Comparison of ENCODE assay signal across 11 mouse cellular contexts in genomic region chr16:26185288-26186281, GRCm38 (mm10).
DNase-seq lines count a peak whose midpoint lies in the region; ATAC-seq and TF ChIP-seq lines count a peak whose summit lies in the region.
"Had no signal": no experiment of that assay in that cellular context is flagged by ENCODE, and none has a peak within 500 bp of the region (broad histone marks: within the 10 kb centered on the region; RNA-seq: fewer than 3 reads in every experiment).

No protein-coding gene starts in this region.

- no peak for TF ChIP-seq POLR2A in CH12.LX (IDR thresholded peaks at IDR 0.05; ENCODE audit: low read depth, low read length)

- no peaks in the 10 kb centered on the region for H3K79me2 ChIP-seq in CH12.LX (replicated peaks; ENCODE audit: control insufficient read depth, extremely low read depth, insufficient read depth, poor library complexity, severe bottlenecking)

- no peak for DNase-seq in intestine, embryonic 14.5 days (ENCODE audit: low spot score)
- peak; percentile 16 for DNase-seq in CH12.LX (ENCODE audit: extremely low read depth)
- DNase-seq in embryo, embryonic 11 days: peak; percentile 35
- no peak for DNase-seq in left cerebral cortex, adult 8-10 months (ENCODE audit: low spot score in 2 of 2)
- no peak for DNase-seq in adrenal gland, adult 18-20 months (ENCODE audit: low spot score in 2 of 2)
- no peak for DNase-seq in natural killer cell, adult 2 months (ENCODE audit: low spot score in 2 of 2)
- DNase-seq: cerebellum, adult 2 months had no signal

- TF ChIP-seq RAD21 in CH12.LX (IDR thresholded peaks at IDR 0.05; ENCODE audit: low read depth, low read length): no peak

- ATAC-seq in intestine, embryonic 14.5 days (replicated peaks; ENCODE audit: low FRiP score, low TSS enrichment, low read depth): peak; percentile 27; the same call in 1 of the 2 replicates
- no peak for ATAC-seq in intestine, embryonic 15.5 days
- ATAC-seq in limb, embryonic 13.5 days (ENCODE audit: low FRiP score, low read depth): peak; percentile 82
- ATAC-seq: hindbrain, embryonic 16.5 days had no signal

- H3K4me2 ChIP-seq in intestine, embryonic 14.5 days (ENCODE audit: low read length): no peak overlapping the region
- H3K4me2 ChIP-seq in intestine, embryonic 15.5 days (replicated peaks): no peak overlapping the region
- no peak overlapping the region for H3K4me2 ChIP-seq in CH12.LX (ENCODE audit: insufficient read depth, low read depth, poor library complexity, severe bottlenecking)
- H3K4me2 ChIP-seq in limb, embryonic 13.5 days (replicated peaks): no peak overlapping the region

- in situ Hi-C loops in CH12.LX (cut with MboI; ENCODE audit: low pct_ligation_motif_present, low pct_unique_long_range_greater_than_20kb, low sequenced_read_pairs): loop anchor here (25.0 kb wide), 1 partner anchor 798 kb away; no protein-coding TSS in a partner anchor

- no peaks in the 10 kb centered on the region for H3K27me3 ChIP-seq in intestine, embryonic 14.5 days (replicated peaks; ENCODE audit: control insufficient read depth, insufficient read depth, low read length)
- no peaks in the 10 kb centered on the region for H3K27me3 ChIP-seq in intestine, embryonic 15.5 days (replicated peaks)
- no peaks in the 10 kb centered on the region for H3K27me3 ChIP-seq in CH12.LX (replicated peaks)
- H3K27me3 ChIP-seq in limb, embryonic 13.5 days: no peaks in the 10 kb centered on the region

- no peak for TF ChIP-seq EP300 in CH12.LX (IDR thresholded peaks at IDR 0.05; ENCODE audit: low read length)

- H3K9ac ChIP-seq in intestine, embryonic 14.5 days (ENCODE audit: low read length): no peak overlapping the region
- no peak overlapping the region for H3K9ac ChIP-seq in intestine, embryonic 15.5 days
- H3K9ac ChIP-seq in CH12.LX (ENCODE audit: insufficient read depth, low read depth): no peak overlapping the region
- H3K9ac ChIP-seq in limb, embryonic 13.5 days: no peak overlapping the region

- H3K36me3 ChIP-seq in intestine, embryonic 14.5 days (ENCODE audit: control insufficient read depth, insufficient read depth, low read length): no peaks in the 10 kb centered on the region
- H3K36me3 ChIP-seq in intestine, embryonic 15.5 days: no peaks in the 10 kb centered on the region
- H3K36me3 ChIP-seq in CH12.LX (replicated peaks in 1 of 2; ENCODE audit: control insufficient read depth in 1 of 2, insufficient read depth in 1 of 2, low read length in 1 of 2): no peaks in the 10 kb centered on the region
- H3K36me3 ChIP-seq in limb, embryonic 13.5 days: no peaks in the 10 kb centered on the region

- peak overlapping the region; percentile 49 for H3K27ac ChIP-seq in intestine, embryonic 14.5 days (ENCODE audit: low read depth)
- no peak overlapping the region for H3K27ac ChIP-seq in intestine, embryonic 15.5 days
- no peak overlapping the region for H3K27ac ChIP-seq in CH12.LX (ENCODE audit: insufficient read depth, low read depth)
- H3K27ac ChIP-seq in limb, embryonic 13.5 days: peak overlapping the region; percentile 39; the same call in 1 of the 2 replicates

- dilution Hi-C loops in CH12.LX (cut with MboI; ENCODE audit: extremely low pct_ligation_motif_present, extremely low pct_unique_long_range_greater_than_20kb, low sequenced_read_pairs): no loop called here

- H3K9me3 ChIP-seq in intestine, embryonic 14.5 days (ENCODE audit: control insufficient read depth, low read length): no peaks in the 10 kb centered on the region
- H3K9me3 ChIP-seq in intestine, embryonic 15.5 days: no peaks in the 10 kb centered on the region
- H3K9me3 ChIP-seq in CH12.LX (replicated peaks; ENCODE audit: low read length): no peaks in the 10 kb centered on the region
- no peaks in the 10 kb centered on the region for H3K9me3 ChIP-seq in limb, embryonic 13.5 days

- TF ChIP-seq CTCF in CH12.LX (conservative IDR thresholded peaks at IDR 0.05 in 1 of 2, IDR thresholded peaks at IDR 0.05 in 1 of 2; ENCODE audit: low read depth in 2 of 2, low read length in 2 of 2): no peak

- H3K4me3 ChIP-seq in intestine, embryonic 14.5 days (ENCODE audit: low read depth, low read length): no peak overlapping the region
- H3K4me3 ChIP-seq in intestine, embryonic 15.5 days (replicated peaks): no peak overlapping the region
- no peak overlapping the region for H3K4me3 ChIP-seq in CH12.LX (replicated peaks in 1 of 3; ENCODE audit: low read depth in 2 of 3, low read length in 2 of 3, poor library complexity in 1 of 3)
- H3K4me3 ChIP-seq in limb, embryonic 13.5 days: no peak overlapping the region
- H3K4me3 ChIP-seq: erythroblast, embryonic 14.5 days had no signal

- 32% methylated on average over 8 of the region's 8 CpGs for WGBS in intestine, embryonic 14.5 days
- WGBS in intestine, embryonic 15.5 days: 39% methylated on average over 8 of the region's 8 CpGs
- 36% methylated on average over 8 of the region's 8 CpGs for WGBS in limb, embryonic 13.5 days

- H3K4me1 ChIP-seq in intestine, embryonic 14.5 days (replicated peaks; ENCODE audit: control insufficient read depth, insufficient read depth, low read length): peaks cover 17% of the 10 kb centered on the region
- peaks cover 3% of the 10 kb centered on the region; the same call in 1 of the 2 replicates for H3K4me1 ChIP-seq in intestine, embryonic 15.5 days (replicated peaks)
- peaks cover 0 to 17% of the 10 kb centered on the region in 2 experiments; a peak in 2 of 4 replicates for H3K4me1 ChIP-seq in CH12.LX (ENCODE audit: control insufficient read depth in 1 of 2, insufficient read depth in 2 of 2)
- peaks cover 23% of the 10 kb centered on the region for H3K4me1 ChIP-seq in limb, embryonic 13.5 days

TF ChIP-seq in CH12.LX, 34 proteins besides CTCF, POLR2A, EP300 and RAD21:
- TF ChIP-seq USF1 (IDR thresholded peaks at IDR 0.05; ENCODE audit: low read depth, low read length) (no peak; the same call in 1 of the 2 replicates), ZMIZ1 (IDR thresholded peaks at IDR 0.05; ENCODE audit: low read depth, low read length) (no peak), MEF2A (IDR thresholded peaks at IDR 0.05; ENCODE audit: borderline replicate concordance, low read depth, low read length) (0 out of 2 replicates have a peak, but pooled peaks have one; percentile 18), BHLHE40 (IDR thresholded peaks at IDR 0.05; ENCODE audit: low read depth, low read length) (peak; percentile 18; the same call in 1 of the 2 replicates), PAX5 (IDR thresholded peaks at IDR 0.05; ENCODE audit: low read length) (no peak)

Comparison
In these comparisons a context has a peak if more than half of its experiments do, and no peak if none do; other contexts are left out.
1. H3K27ac ChIP-seq: peak in intestine, embryonic 14.5 days (single experiment) and limb, embryonic 13.5 days (single experiment); none in intestine, embryonic 15.5 days (single experiment) and CH12.LX (single experiment).
2. DNase-seq: peak in CH12.LX (single experiment) and embryo, embryonic 11 days (single experiment); none in intestine, embryonic 14.5 days (single experiment), left cerebral cortex, adult 8-10 months (0 of 2), adrenal gland, adult 18-20 months (0 of 2) and natural killer cell, adult 2 months (0 of 2).